Comparison of ENCODE assay signal across 19 mouse cellular contexts in genomic region chr11:8688907-8689306, GRCm38 (mm10). TPM values are rescaled to one million over a fixed set of nuclear protein-coding genes. Genes with fewer than 3 reads are reported as not detected.
DNase-seq lines count a peak whose midpoint lies in the region; ATAC-seq and TF ChIP-seq lines count a peak whose summit lies in the region.
"Had no signal": no experiment of that assay in that cellular context is flagged by ENCODE, and none has a peak within 500 bp of the region (broad histone marks: within the 10 kb centered on the region; RNA-seq: fewer than 3 reads in every experiment).

No protein-coding gene starts in this region.

- H3K36me3 ChIP-seq in forebrain, embryonic 10.5 days (replicated peaks): no peaks in the 10 kb centered on the region
- H3K36me3 ChIP-seq in forebrain, embryonic 16.5 days (ENCODE audit: control insufficient read depth, insufficient read depth): no peaks in the 10 kb centered on the region
- H3K36me3 ChIP-seq in liver, adult 2 months (ENCODE audit: control insufficient read depth, insufficient read depth, low read length): no peaks in the 10 kb centered on the region
- no peaks in the 10 kb centered on the region for H3K36me3 ChIP-seq in liver, embryonic 11.5 days (ENCODE audit: control insufficient read depth, insufficient read depth, low read length)
- H3K36me3 ChIP-seq: embryonic facial prominence, embryonic 12.5 days; G1E; hindbrain, embryonic 10.5 days; midbrain, embryonic 10.5 days; neural tube, embryonic 12.5 days had no signal

- no peaks in the 10 kb centered on the region for H3K79me2 ChIP-seq in liver, adult 2 months (ENCODE audit: control insufficient read depth, insufficient read depth, low read length)

- H3K4me3 ChIP-seq in forebrain, embryonic 10.5 days: no peak overlapping the region
- no peak overlapping the region for H3K4me3 ChIP-seq in forebrain, embryonic 16.5 days (replicated peaks; ENCODE audit: low read length)
- H3K4me3 ChIP-seq in liver, adult 2 months (ENCODE audit: insufficient read depth, low read depth, low read length): no peak overlapping the region
- no peak overlapping the region for H3K4me3 ChIP-seq in liver, embryonic 11.5 days (ENCODE audit: low read depth, low read length)
- H3K4me3 ChIP-seq: embryonic facial prominence, embryonic 12.5 days; hindbrain, embryonic 10.5 days; left cerebral cortex, adult 2 months; midbrain, embryonic 10.5 days; neural tube, embryonic 12.5 days had no signal

- 0 out of 2 replicates have a peak overlapping the region, but pooled peaks have one; percentile 6 for H3K27ac ChIP-seq in forebrain, embryonic 10.5 days
- H3K27ac ChIP-seq in forebrain, embryonic 16.5 days (ENCODE audit: low read length): no peak overlapping the region
- peak overlapping the region; percentile 38 for H3K27ac ChIP-seq in liver, adult 2 months (replicated peaks; ENCODE audit: insufficient read depth, low read depth, low read length)
- H3K27ac ChIP-seq in liver, embryonic 11.5 days (ENCODE audit: low read depth, low read length): peak overlapping the region; percentile 49
- H3K27ac ChIP-seq: embryonic facial prominence, embryonic 12.5 days; hindbrain, embryonic 10.5 days; left cerebral cortex, adult 2 months; liver, embryonic 14.5 days; midbrain, embryonic 10.5 days; neural tube, embryonic 12.5 days had no signal

- no peak overlapping the region for H3K9ac ChIP-seq in forebrain, embryonic 16.5 days (replicated peaks; ENCODE audit: low read depth, low read length)
- H3K9ac ChIP-seq in liver, adult 2 months (ENCODE audit: low read depth, low read length): no peak overlapping the region
- H3K9ac ChIP-seq in liver, embryonic 11.5 days (ENCODE audit: low read depth, low read length): no peak overlapping the region
- H3K9ac ChIP-seq: embryonic facial prominence, embryonic 12.5 days; liver, embryonic 14.5 days; neural tube, embryonic 12.5 days had no signal

- ATAC-seq in forebrain, embryonic 16.5 days: no peak
- ATAC-seq in liver, embryonic 11.5 days (replicated peaks; ENCODE audit: low FRiP score): no peak
- ATAC-seq: forebrain, embryonic 14.5 days had no signal

- H3K9me3 ChIP-seq in forebrain, embryonic 10.5 days: no peaks in the 10 kb centered on the region
- H3K9me3 ChIP-seq in forebrain, embryonic 16.5 days (ENCODE audit: control insufficient read depth, low read length): no peaks in the 10 kb centered on the region
- H3K9me3 ChIP-seq in liver, embryonic 11.5 days (ENCODE audit: control insufficient read depth, low read length): no peaks in the 10 kb centered on the region
- H3K9me3 ChIP-seq: embryonic facial prominence, embryonic 12.5 days; G1E; hindbrain, embryonic 10.5 days; midbrain, embryonic 10.5 days; neural tube, embryonic 12.5 days had no signal

- peaks cover 18% of the 10 kb centered on the region for H3K27me3 ChIP-seq in forebrain, embryonic 10.5 days (ENCODE audit: poor library complexity, severe bottlenecking)
- no peaks in the 10 kb centered on the region for H3K27me3 ChIP-seq in forebrain, embryonic 16.5 days (replicated peaks; ENCODE audit: control insufficient read depth, insufficient read depth, low read length)
- no peaks in the 10 kb centered on the region for H3K27me3 ChIP-seq in liver, adult 2 months (ENCODE audit: control insufficient read depth, insufficient read depth, low read length)
- no peaks in the 10 kb centered on the region for H3K27me3 ChIP-seq in liver, embryonic 11.5 days (replicated peaks; ENCODE audit: control insufficient read depth, insufficient read depth, low read length)
- H3K27me3 ChIP-seq: embryonic facial prominence, embryonic 12.5 days; neural tube, embryonic 12.5 days had no signal

- H3K4me1 ChIP-seq in forebrain, embryonic 10.5 days: peaks cover 35% of the 10 kb centered on the region
- peaks cover 20% of the 10 kb centered on the region for H3K4me1 ChIP-seq in forebrain, embryonic 16.5 days (replicated peaks; ENCODE audit: control insufficient read depth, insufficient read depth, low read length)
- H3K4me1 ChIP-seq in liver, adult 2 months (ENCODE audit: control insufficient read depth, insufficient read depth, low read length): no peaks in the 10 kb centered on the region
- peaks cover 16% of the 10 kb centered on the region for H3K4me1 ChIP-seq in liver, embryonic 11.5 days (replicated peaks; ENCODE audit: control insufficient read depth, insufficient read depth, low read length)

- intact Hi-C loops in left cerebral cortex, postnatal 14 days (cut with DNase I): no loop called here

- 91% methylated on average over 8 of the region's 8 CpGs for WGBS in forebrain, embryonic 10.5 days
- 93% methylated on average over 8 of the region's 8 CpGs for WGBS in forebrain, embryonic 16.5 days
- 91% methylated on average over 8 of the region's 8 CpGs for WGBS in liver, adult 2 months
- WGBS in liver, embryonic 11.5 days: 63% methylated on average over 8 of the region's 8 CpGs

- TF ChIP-seq CTCF in liver, adult 2 months (IDR thresholded peaks at IDR 0.05; ENCODE audit: low read depth, low read length): no peak

- no peak for DNase-seq in forebrain, embryonic 10.5 days (ENCODE audit: extremely low spot score, low spot score)
- peak; percentile 22 for DNase-seq in liver, adult 2 months (ENCODE audit: extremely low read depth, low read depth, low spot score)
- DNase-seq in liver: no peak
- DNase-seq in liver, embryonic 11.5 days (ENCODE audit: low spot score): no peak
- DNase-seq in spleen, postnatal 36 days (ENCODE audit: low spot score in 2 of 2): peak; percentile 65 to 70
- no peak for DNase-seq in left cerebral cortex, postnatal 14 days (ENCODE audit: low spot score in 2 of 2)
- no peak for DNase-seq in urinary bladder, postnatal 36 days (ENCODE audit: low spot score in 2 of 2)
- DNase-seq: cerebellum, adult 9-11 months; gastrocnemius, postnatal 36 days; kidney, adult 18-20 months had no signal

- H3K4me2 ChIP-seq in forebrain, embryonic 16.5 days (ENCODE audit: low read length): no peak overlapping the region
- no peak overlapping the region for H3K4me2 ChIP-seq in liver, embryonic 11.5 days
- H3K4me2 ChIP-seq: embryonic facial prominence, embryonic 12.5 days; neural tube, embryonic 12.5 days had no signal

- no peak for TF ChIP-seq POLR2A in liver, adult 2 months (IDR thresholded peaks at IDR 0.05; ENCODE audit: extremely low read depth, insufficient read depth, low read length)

RNA-seq across cellular contexts. Expression of gene Tns3, which starts 24.6 kb away (rescaled TPM):
- polyA plus RNA-seq in forebrain, embryonic 10.5 days (2016; fragmentation: Nextera tagmentation; extraction: Ambion mirVana): 13.3 and 13.8 TPM in 2 replicates
- polyA plus RNA-seq in forebrain, embryonic 16.5 days (2015; fragmentation: Nextera tagmentation; extraction: Ambion mirVana): 8.8 TPM in 2 replicates
- total RNA-seq in liver, adult 2 months (2014; rRNA removed): 15.3 and 19.7 TPM in 2 replicates
- 12.8 and 14.6 TPM in 2 replicates for polyA plus RNA-seq in liver, adult 2 months (2012; rRNA removed)
- polyA plus RNA-seq in liver, embryonic 11.5 days (2014; fragmentation: Nextera tagmentation; extraction: Ambion mirVana): 9.8 and 10.2 TPM in 2 replicates
- total RNA-seq in left cerebral cortex, postnatal 14 days (2021): 10 to 100 TPM; 37.5 to 40.8 TPM
- polyA plus RNA-seq: G1E had no signal

Comparison
In these comparisons a context has a peak if more than half of its experiments do, and no peak if none do; other contexts are left out.
1. DNase-seq: peak in liver, adult 2 months (single experiment) and spleen, postnatal 36 days (2 of 2); none in forebrain, embryonic 10.5 days (single experiment), liver (single experiment), liver, embryonic 11.5 days (single experiment), left cerebral cortex, postnatal 14 days (0 of 2) and urinary bladder, postnatal 36 days (0 of 2).